Mouse (Mus musculus) liver, adult 2 months (tissue): Measurements from ENCODE around the gene Vmn1r180. TPM values are rescaled to one million over a fixed set of nuclear protein-coding genes. Genes with fewer than 3 reads are reported as not detected.
"Not testable (repeated sequence)": the region's sequence is repeated elsewhere in the genome, so short reads cannot be mapped to it uniquely, and the experiment has no call there.

ENCODE experiments used
- DNase-seq: peaks from one replicate; pipeline ENCODE4 v3.0.0-alpha.2; 2011; ENCODE audit warnings: low read depth, low spot score; ENCODE audit errors: extremely low read depth
- H3K27ac ChIP-seq: fragments of 200-500 bp; replicated peaks from 2 replicates; pipeline ENCODE4 v1.5.1; 2012; ENCODE audit warnings: low read depth, mild to moderate bottlenecking, control low read depth, inconsistent platforms, low read length; ENCODE audit not compliant: insufficient read depth
- H3K27me3 ChIP-seq: fragments of 200-500 bp; 2 replicates; pipeline ENCODE4 v1.6.1; 2012; ENCODE audit warnings: mild to moderate bottlenecking, moderate library complexity, low read length, inconsistent platforms; ENCODE audit not compliant: control insufficient read depth, insufficient read depth
- H3K36me3 ChIP-seq: fragments of 200-500 bp; 2 replicates; pipeline ENCODE4 v1.6.1; 2012; ENCODE audit warnings: low read length, inconsistent platforms; ENCODE audit not compliant: control insufficient read depth, insufficient read depth
- H3K4me1 ChIP-seq: fragments of 200-500 bp; 2 replicates; pipeline ENCODE4 v1.6.1; 2011; ENCODE audit warnings: low read length; ENCODE audit not compliant: control insufficient read depth, insufficient read depth
- H3K4me3 ChIP-seq: fragments of 200-500 bp; 2 replicates; pipeline ENCODE4 v1.5.1; 2011; ENCODE audit warnings: low read depth, mild to moderate bottlenecking, control low read depth, low read length, moderate library complexity; ENCODE audit not compliant: insufficient read depth
- H3K79me2 ChIP-seq: fragments of 200-500 bp; 2 replicates; pipeline ENCODE4 v1.6.1; 2012; ENCODE audit warnings: inconsistent platforms, mild to moderate bottlenecking, low read length, moderate library complexity; ENCODE audit not compliant: control insufficient read depth, insufficient read depth
- H3K9ac ChIP-seq: fragments of 200-500 bp; 2 replicates; pipeline ENCODE4 v1.6.1; 2012; ENCODE audit warnings: low read depth, mild to moderate bottlenecking, control low read depth, inconsistent platforms, low read length
- CTCF ChIP-seq: fragments of 200-500 bp; IDR thresholded peaks from 2 replicates; pipeline ENCODE4 v1.5.1; 2011; ENCODE audit warnings: low read depth, low read length, control low read depth
- POLR2A ChIP-seq: fragments of 200-500 bp; IDR thresholded peaks from 2 replicates; pipeline ENCODE4 v1.6.1; 2011; ENCODE audit warnings: low read length, control low read depth; ENCODE audit not compliant: insufficient read depth; ENCODE audit errors: extremely low read depth
- WGBS: fragments of 180-500 bp; shearing (Covaris S2); methylation state at CpG from one replicate; pipeline ENCODE4 v1.1.7; 2018; 5-methylcytosine and 5-hydroxymethylcytosine counted together
- polyA plus RNA-seq: library from polyadenylated mRNA; depleted of rRNA; stranded (reverse); fragments of >200 nt; gene quantifications from 2 replicates; pipeline ENCODE4 v1.2.3, GENCODE M21; 2012; rRNA removed
- total RNA-seq: library from RNA; depleted of rRNA; stranded (reverse); fragments of >200 nt; gene quantifications from 2 replicates; pipeline ENCODE4 v1.2.3, GENCODE M21; 2014; rRNA removed

Vmn1r180 gene
- total RNA-seq (not detected in 2 replicates), polyA plus RNA-seq (not detected in 2 replicates)

DNA sequence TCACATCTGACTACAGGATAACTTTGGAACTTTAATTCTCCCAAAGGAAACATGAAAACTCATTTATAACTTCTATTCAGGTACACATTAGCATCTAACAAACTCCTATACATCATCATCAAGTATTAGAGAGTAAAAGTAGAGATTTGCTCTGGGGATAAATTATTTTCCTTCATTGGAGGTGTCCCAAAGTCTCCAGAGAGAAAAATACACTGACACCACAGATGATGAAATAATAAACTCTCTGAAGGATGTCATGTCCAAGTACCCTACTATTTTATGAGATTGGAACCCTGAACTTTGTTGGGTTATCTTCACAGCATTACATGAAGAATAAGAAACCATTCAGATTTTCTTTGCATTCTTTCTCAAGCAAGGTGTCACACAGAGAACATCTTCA is at the start of gene Vmn1r180:
Gene Vmn1r180, plus strand, starts transcription at position 301 of the 400 bp plus-strand sequence.
- H3K79me2 ChIP-seq, result no peaks in the 10 kb centered on the region
- H3K4me1 ChIP-seq, result no peaks in the 10 kb centered on the region
- no peak within 1 kb of the TSS for H3K4me3 ChIP-seq
- TF ChIP-seq CTCF (no peak), POLR2A (no peak)
- DNase-seq, result no peak
- no peak within 1 kb of the TSS for H3K9ac ChIP-seq
- H3K36me3 ChIP-seq, result no peaks in the 10 kb centered on the region
- H3K27ac ChIP-seq, result no peak within 1 kb of the TSS
- H3K27me3 ChIP-seq, result no peaks in the 10 kb centered on the region

DNA sequence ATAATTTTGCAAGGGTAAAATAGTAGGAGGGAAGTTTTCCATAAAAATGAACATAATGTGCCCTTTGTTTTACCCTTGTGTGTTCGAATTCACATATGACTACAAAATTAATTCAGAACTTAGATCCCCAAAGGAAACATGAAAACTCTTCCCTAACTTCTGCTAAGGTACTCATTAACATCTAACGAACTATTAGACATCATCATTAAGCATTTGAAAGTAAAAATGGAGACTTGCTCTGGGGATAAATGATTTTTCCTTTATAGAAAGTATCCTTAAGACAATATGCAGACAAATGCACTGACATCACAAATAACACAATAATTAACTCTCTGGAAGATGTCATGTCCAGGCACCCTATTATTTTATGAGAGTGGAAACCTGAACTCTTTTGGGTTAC is 23.8 kb upstream of the Vmn1r180 start, which contains the start of gene Vmn1r179:
Gene Vmn1r179, plus strand, starts transcription at position 301 of the 400 bp plus-strand sequence.
- Histone ChIP-seq H3K79me2 (no peaks in the 10 kb centered on the region), H3K27ac (no peak within 1 kb of the TSS), H3K9ac (no peak within 1 kb of the TSS), H3K4me1 (no peaks in the 10 kb centered on the region), H3K36me3 (no peaks in the 10 kb centered on the region), H3K4me3 (no peak within 1 kb of the TSS), H3K27me3 (no peaks in the 10 kb centered on the region)
- TF ChIP-seq POLR2A, result no peak
- no peak for TF ChIP-seq CTCF
- no peak for DNase-seq
- WGBS, result 34% methylated on average over 2 of the region's 2 CpGs

DNA sequence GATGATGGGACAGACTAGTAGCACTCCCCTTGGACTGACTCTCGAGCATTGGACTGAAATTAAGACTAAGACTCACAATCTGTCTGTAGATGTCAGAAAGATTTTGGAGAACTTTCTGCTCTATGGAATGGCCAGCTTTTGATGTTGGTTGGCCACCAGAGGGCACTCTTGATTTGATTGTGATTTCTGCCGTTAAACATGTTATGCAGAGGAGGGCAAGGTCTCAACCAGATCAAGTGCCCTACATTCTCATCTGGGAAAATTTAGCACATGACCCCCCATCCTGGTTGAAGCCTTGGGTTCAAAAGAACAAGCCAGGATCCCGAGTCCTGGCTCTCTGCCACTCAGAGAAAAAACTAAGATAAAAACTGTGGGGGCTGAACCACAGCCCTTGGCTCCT is 17.6 kb downstream of the Vmn1r180 start:
- WGBS, result 21% methylated on average over 3 of the region's 3 CpGs
- DNase-seq, result peak; percentile 14

DNA sequence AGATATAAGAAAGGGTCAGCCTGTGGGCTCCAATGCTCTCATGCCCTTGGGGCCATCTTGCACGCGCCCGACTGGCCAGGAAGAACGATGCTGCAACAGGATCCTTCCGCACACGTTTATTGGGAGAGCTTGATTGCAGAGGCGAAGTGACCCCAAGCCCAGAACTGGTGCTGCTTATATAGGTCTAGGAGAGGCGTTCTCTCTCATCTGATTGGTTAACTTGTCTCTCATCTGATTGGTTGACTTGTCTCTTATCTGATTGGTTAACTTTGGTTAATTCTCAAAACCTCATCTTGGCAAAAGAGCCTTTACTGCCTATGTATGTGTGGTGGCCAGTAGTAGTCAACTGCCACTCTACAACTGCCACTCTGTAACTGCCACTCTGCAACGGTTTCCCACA is 23.9 kb downstream of the Vmn1r180 start, which contains the start of gene Vmn1r181:
Gene Vmn1r181, plus strand, starts transcription at position 301 of the 400 bp plus-strand sequence.
- H3K9ac ChIP-seq, H3K27ac ChIP-seq, H3K4me3 ChIP-seq, H3K36me3 ChIP-seq, H3K79me2 ChIP-seq, H3K4me1 ChIP-seq, DNase-seq, H3K27me3 ChIP-seq: not testable (repeated sequence)
- WGBS, result 81% methylated on average over 9 of the region's 9 CpGs

More for the DNA sequence above, 17.6 kb downstream of the Vmn1r180 start:
- H3K4me1 ChIP-seq, H3K9ac ChIP-seq, H3K4me3 ChIP-seq, H3K36me3 ChIP-seq, H3K79me2 ChIP-seq, H3K27ac ChIP-seq, H3K27me3 ChIP-seq: not testable (repeated sequence)

DNA sequence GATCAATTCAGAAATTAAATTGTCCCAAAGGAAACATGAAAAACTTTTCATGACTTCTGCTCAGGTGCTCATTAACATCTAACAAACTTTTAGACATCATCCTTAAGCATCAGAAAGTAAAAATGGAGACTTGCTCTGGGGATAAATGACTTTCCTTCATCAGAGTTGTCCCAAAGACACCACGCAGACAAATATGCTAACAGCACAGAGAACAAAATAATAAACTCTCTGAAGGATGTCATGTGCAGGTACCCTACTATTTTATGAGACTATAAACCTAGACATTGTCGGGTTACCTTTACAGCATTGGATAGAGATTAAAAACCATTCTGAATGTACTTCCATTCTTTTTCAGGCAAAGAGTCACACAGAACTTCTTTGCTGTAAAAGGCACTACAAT is 51.0 kb downstream of the Vmn1r180 start, which contains the start of gene V1rd19:
Gene V1rd19, plus strand, starts transcription at position 301 of the 400 bp plus-strand sequence.
- 57% methylated on average over 2 of the region's 2 CpGs for WGBS
- TF ChIP-seq POLR2A (no peak), CTCF (no peak)
- H3K27ac ChIP-seq, result no peak within 1 kb of the TSS

More for the DNA sequence above, 51.0 kb downstream of the Vmn1r180 start, which contains the start of gene V1rd19:
- H3K4me3 ChIP-seq, result no peak within 1 kb of the TSS
- H3K27me3 ChIP-seq, result no peaks in the 10 kb centered on the region
- H3K4me1 ChIP-seq, result no peaks in the 10 kb centered on the region
- H3K36me3 ChIP-seq, result no peaks in the 10 kb centered on the region
- no peak within 1 kb of the TSS for H3K9ac ChIP-seq
- no peak for DNase-seq
- H3K79me2 ChIP-seq, result no peaks in the 10 kb centered on the region

Other genes with a start within 250 kb of the Vmn1r180 start
- gene Vmn1r173, start 249.9 kb upstream of the Vmn1r180 start, total RNA-seq, result not detected in 2 replicates
- not detected in 2 replicates for gene Vmn1r173, start 249.9 kb upstream of the Vmn1r180 start, polyA plus RNA-seq
- not detected in 2 replicates for gene Vmn1r174, start 198.4 kb upstream of the Vmn1r180 start, total RNA-seq
- gene Vmn1r174, start 198.4 kb upstream of the Vmn1r180 start, polyA plus RNA-seq, result not detected in 2 replicates
- gene Vmn1r175, start 140.0 kb upstream of the Vmn1r180 start, total RNA-seq, result not detected in 2 replicates
- gene Vmn1r175, start 140.0 kb upstream of the Vmn1r180 start, polyA plus RNA-seq, result not detected in 2 replicates
- gene Vmn1r176, start 113.3 kb upstream of the Vmn1r180 start, total RNA-seq, result not detected in 2 replicates
- not detected in 2 replicates for gene Vmn1r176, start 113.3 kb upstream of the Vmn1r180 start, polyA plus RNA-seq
- not detected in 2 replicates for gene Vmn1r177, start 84.2 kb upstream of the Vmn1r180 start, total RNA-seq
- gene Vmn1r177, start 84.2 kb upstream of the Vmn1r180 start, polyA plus RNA-seq, result not detected in 2 replicates
- not detected in 2 replicates for gene Vmn1r178, start 58.6 kb upstream of the Vmn1r180 start, total RNA-seq
- gene Vmn1r178, start 58.6 kb upstream of the Vmn1r180 start, polyA plus RNA-seq, result not detected in 2 replicates
- gene Vmn1r179, start 23.7 kb upstream of the Vmn1r180 start, total RNA-seq, result not detected in 2 replicates
- gene Vmn1r179, start 23.7 kb upstream of the Vmn1r180 start, polyA plus RNA-seq, result not detected in 2 replicates
- gene Vmn1r181, start 24.0 kb downstream of the Vmn1r180 start, total RNA-seq, result not detected in 2 replicates
- gene Vmn1r181, start 24.0 kb downstream of the Vmn1r180 start, polyA plus RNA-seq, result not detected in 2 replicates
- not detected in 2 replicates for gene V1rd19, start 51.1 kb downstream of the Vmn1r180 start, total RNA-seq
- not detected in 2 replicates for gene V1rd19, start 51.1 kb downstream of the Vmn1r180 start, polyA plus RNA-seq
- not detected in 2 replicates for gene Vmn1r183, start 102.6 kb downstream of the Vmn1r180 start, total RNA-seq
- gene Vmn1r183, start 102.6 kb downstream of the Vmn1r180 start, polyA plus RNA-seq, result not detected in 2 replicates
- 8.6 and 9.5 TPM in 2 replicates for gene Zfp180, start 131.3 kb downstream of the Vmn1r180 start, total RNA-seq
- gene Zfp180, start 131.3 kb downstream of the Vmn1r180 start, polyA plus RNA-seq, result 11.5 and 12.7 TPM in 2 replicates
- gene Zfp112, start 161.7 kb downstream of the Vmn1r180 start, total RNA-seq, result 0.81 and 1.1 TPM in 2 replicates
- gene Zfp112, start 161.7 kb downstream of the Vmn1r180 start, polyA plus RNA-seq, result 0.42 and 1.1 TPM in 2 replicates
- 6.1 and 7.7 TPM in 2 replicates for gene Zfp235, start 183.5 kb downstream of the Vmn1r180 start, total RNA-seq
- gene Zfp235, start 183.5 kb downstream of the Vmn1r180 start, polyA plus RNA-seq, result 3.3 and 3.8 TPM in 2 replicates
- 0.34 and 0.37 TPM in 2 replicates for gene Zfp114, start 224.4 kb downstream of the Vmn1r180 start, total RNA-seq
- 0.06 and 0.29 TPM in 2 replicates for gene Zfp114, start 224.4 kb downstream of the Vmn1r180 start, polyA plus RNA-seq